Mouse (Mus musculus) stomach, embryonic 16.5 days (tissue): ENCODE data around the gene Fxr2. TPM values are rescaled to one million over a fixed set of nuclear protein-coding genes. Genes with fewer than 3 reads are reported as not detected.

ENCODE experiments used
- ATAC-seq: fragments of 200-750 bp; cut with Nextera tagmentation; 2 replicates; pipeline ENCODE4 v1.8.0; 2017; ENCODE audit warnings: moderate number of reproducible peaks, moderate TSS enrichment; ENCODE audit not compliant: insufficient read depth, low FRiP score
- H3K27ac ChIP-seq: fragments of 300-500 bp; sonication (generic); 2 replicates; pipeline ENCODE4 v1.5.1; 2014; ENCODE audit warnings: low read length
- H3K27me3 ChIP-seq: fragments of 300-500 bp; sonication (generic); 2 replicates; pipeline ENCODE4 v1.6.1; 2014; ENCODE audit warnings: low read length, control low read depth, mixed read lengths; ENCODE audit not compliant: control insufficient read depth, insufficient read depth
- H3K36me3 ChIP-seq: fragments of 300-500 bp; sonication (generic); 2 replicates; pipeline ENCODE4 v1.6.1; 2014; ENCODE audit warnings: low read length; ENCODE audit not compliant: control insufficient read depth, insufficient read depth
- H3K4me1 ChIP-seq: fragments of 300-500 bp; sonication (generic); 2 replicates; pipeline ENCODE4 v1.6.1; 2014; ENCODE audit warnings: low read length, control low read depth, mixed read lengths; ENCODE audit not compliant: control insufficient read depth, insufficient read depth
- H3K4me2 ChIP-seq: fragments of 300-500 bp; sonication (generic); 2 replicates; pipeline ENCODE4 v1.6.1; 2014; ENCODE audit warnings: low read depth, low read length, mixed read lengths
- H3K4me3 ChIP-seq: fragments of 300-500 bp; sonication (generic); replicated peaks from 2 replicates; pipeline ENCODE4 v1.5.1; 2014; ENCODE audit warnings: mild to moderate bottlenecking, low read length
- H3K9ac ChIP-seq: fragments of 300-500 bp; sonication (generic); 2 replicates; pipeline ENCODE4 v1.6.1; 2014; ENCODE audit warnings: low read length
- H3K9me3 ChIP-seq: fragments of 300-500 bp; sonication (generic); replicated peaks from 2 replicates; pipeline ENCODE4 v1.6.1; 2016; ENCODE audit warnings: low read length, control low read depth; ENCODE audit not compliant: control insufficient read depth
- WGBS: fragments of 180-500 bp; shearing (Covaris S2); extraction: QIAGEN DNeasy Blood & Tissue Kit; methylation state at CpG from one replicate; pipeline ENCODE4 v1.1.7; 2014; 5-methylcytosine and 5-hydroxymethylcytosine counted together
- polyA plus RNA-seq: library from polyadenylated mRNA; unstranded; fragments of >200 nt; fragmentation: Nextera tagmentation; extraction: Ambion mirVana; gene quantifications from 2 replicates; pipeline ENCODE4 v1.2.1, GENCODE M21; 2015

The Fxr2 gene
- polyA plus RNA-seq, 1 experiment from 2014 or later: 20.9 TPM

- H3K9me3 ChIP-seq: no peaks in the 10 kb centered on the region
- H3K27me3 ChIP-seq: no peaks in the 10 kb centered on the region
- H3K4me1 ChIP-seq: peaks cover 13% of the 10 kb centered on the region
- ATAC-seq: peak; percentile 70
- peak overlapping the region; percentile 73 for H3K4me2 ChIP-seq
- peak overlapping the region; percentile 99 for H3K9ac ChIP-seq
- H3K4me3 ChIP-seq: peak overlapping the region; percentile 98
- 1% methylated on average over 43 of the region's 50 CpGs for WGBS
- H3K27ac ChIP-seq: peak overlapping the region; percentile 97
- H3K36me3 ChIP-seq: no peaks in the 10 kb centered on the region
Observed at GRCm38 (mm10) chr11:69633128-69633866, 507 bp downstream of the Fxr2 start.

- ATAC-seq: no peak
- no peaks in the 10 kb centered on the region for H3K36me3 ChIP-seq
- no peak overlapping the region for H3K4me3 ChIP-seq
- H3K27ac ChIP-seq: no peak overlapping the region
- peaks cover 13% of the 10 kb centered on the region for H3K4me1 ChIP-seq
- WGBS: 73% methylated on average over 3 of the region's 3 CpGs
- no peaks in the 10 kb centered on the region for H3K27me3 ChIP-seq
- H3K9me3 ChIP-seq: no peaks in the 10 kb centered on the region
- no peak overlapping the region for H3K9ac ChIP-seq
- H3K4me2 ChIP-seq: peak overlapping the region; percentile 23; the same call in 1 of the 2 replicates
Observed at GRCm38 (mm10) chr11:69635471-69635870, 2.7 kb downstream of the Fxr2 start.

- H3K4me1 ChIP-seq: no peaks in the 10 kb centered on the region
- peaks cover 53% of the 10 kb centered on the region for H3K36me3 ChIP-seq
- no peak overlapping the region for H3K27ac ChIP-seq
- ATAC-seq: no peak
- WGBS: 89% methylated on average over 5 of the region's 5 CpGs
- no peaks in the 10 kb centered on the region for H3K9me3 ChIP-seq
- H3K4me2 ChIP-seq: no peak overlapping the region
- H3K27me3 ChIP-seq: no peaks in the 10 kb centered on the region
- no peak overlapping the region for H3K4me3 ChIP-seq
- H3K9ac ChIP-seq: no peak overlapping the region
Observed at GRCm38 (mm10) chr11:69645860-69646259, 13.1 kb downstream of the Fxr2 start.

- peaks cover 27% of the 10 kb centered on the region for H3K4me1 ChIP-seq
- WGBS: 72% methylated on average over 5 of the region's 5 CpGs
- no peak overlapping the region for H3K4me2 ChIP-seq
- no peaks in the 10 kb centered on the region for H3K27me3 ChIP-seq
- ATAC-seq: no peak
- H3K9ac ChIP-seq: 0 out of 2 replicates have a peak overlapping the region, but pooled peaks have one; percentile 9
- no peak overlapping the region for H3K4me3 ChIP-seq
- peaks cover 24% of the 10 kb centered on the region; the same call in 1 of the 2 replicates for H3K36me3 ChIP-seq
- no peaks in the 10 kb centered on the region for H3K9me3 ChIP-seq
- H3K27ac ChIP-seq: no peak overlapping the region
Observed at GRCm38 (mm10) chr11:69653399-69653798, 20.6 kb downstream of the Fxr2 start.

- Histone ChIP-seq H3K36me3 (peaks cover 18% of the 10 kb centered on the region; the same call in 1 of the 2 replicates), H3K27me3 (no peaks in the 10 kb centered on the region), H3K27ac (peak overlapping the region; percentile 76), H3K9me3 (no peaks in the 10 kb centered on the region), H3K9ac (peak overlapping the region; percentile 61), H3K4me2 (peak overlapping the region; percentile 47; the same call in 1 of the 2 replicates), H3K4me1 (peaks cover 27% of the 10 kb centered on the region), H3K4me3 (peak overlapping the region; percentile 24; the same call in 1 of the 2 replicates)
- WGBS: 34% methylated on average over 9 of the region's 9 CpGs
- 0 out of 2 replicates have a peak, but pooled peaks have one; percentile 5 for ATAC-seq
Observed at GRCm38 (mm10) chr11:69654760-69655159, 22.0 kb downstream of the Fxr2 start.

- peak within 1 kb of the TSS; percentile 26 for H3K4me3 ChIP-seq
- peak within 1 kb of the TSS; percentile 47 for H3K4me2 ChIP-seq
- peaks cover 27% of the 10 kb centered on the region for H3K4me1 ChIP-seq
- H3K36me3 ChIP-seq: peaks cover 13% of the 10 kb centered on the region; the same call in 1 of the 2 replicates
- WGBS: 29% methylated on average over 34 of the region's 34 CpGs
- peak; percentile 62 for ATAC-seq
- H3K9me3 ChIP-seq: no peaks in the 10 kb centered on the region
- no peaks in the 10 kb centered on the region for H3K27me3 ChIP-seq
- H3K9ac ChIP-seq: peak within 1 kb of the TSS; percentile 65
- peak within 1 kb of the TSS; percentile 94 for H3K27ac ChIP-seq
Observed at GRCm38 (mm10) chr11:69655264-69656064, 22.7 kb downstream of the Fxr2 start, which contains the start of gene Sox15. Sox15 (plus strand) TSS chr11:69655314.

GRCm38 (mm10) chr11:69656065-69656455 lies 23.3 kb downstream of the Fxr2 start:
- Histone ChIP-seq H3K4me3 (peak overlapping the region; percentile 26), H3K9ac (peak overlapping the region; percentile 65), H3K36me3 (0 out of 2 replicates have a peak, but pooled peaks cover 9% of the 10 kb centered on the region), H3K4me1 (peaks cover 28% of the 10 kb centered on the region), H3K4me2 (peak overlapping the region; percentile 47), H3K27ac (peak overlapping the region; percentile 94), H3K27me3 (no peaks in the 10 kb centered on the region), H3K9me3 (no peaks in the 10 kb centered on the region)
- 65% methylated on average over 5 of the region's 5 CpGs for WGBS
- ATAC-seq: peak; percentile 31; the same call in 1 of the 2 replicates

GRCm38 (mm10) chr11:69656617-69657461 lies 24.0 kb downstream of the Fxr2 start:
- H3K36me3 ChIP-seq: 0 out of 2 replicates have a peak, but pooled peaks cover 9% of the 10 kb centered on the region
- 61% methylated on average over 10 of the region's 10 CpGs for WGBS

More at GRCm38 (mm10) chr11:69656617-69657461, 24.0 kb downstream of the Fxr2 start:
- H3K27me3 ChIP-seq: no peaks in the 10 kb centered on the region
- H3K4me2 ChIP-seq: peak overlapping the region; percentile 47
- peak overlapping the region; percentile 26; the same call in 1 of the 2 replicates for H3K4me3 ChIP-seq
- no peaks in the 10 kb centered on the region for H3K9me3 ChIP-seq
- peak; percentile 76 for ATAC-seq
- H3K4me1 ChIP-seq: peaks cover 33% of the 10 kb centered on the region
- peak overlapping the region; percentile 94 for H3K27ac ChIP-seq
- peak overlapping the region; percentile 65 for H3K9ac ChIP-seq
